Mouse (Mus musculus) embryonic fibroblast, embryonic 13.5 days (primary cell): ENCODE results near the gene Fam160b1.

Experiments used
- CTCF ChIP-seq: IDR thresholded peaks from 2 replicates; pipeline ENCODE4 v1.5.1; 2011; ENCODE audit warnings: mild to moderate bottlenecking, control low read depth, low read length, moderate library complexity, borderline replicate concordance; ENCODE audit not compliant: insufficient read depth
- POLR2A ChIP-seq: IDR thresholded peaks from 2 replicates; pipeline ENCODE4 v1.6.1; 2011; ENCODE audit warnings: low read depth, mild to moderate bottlenecking, control low read depth, low read length, moderate library complexity

DNA sequence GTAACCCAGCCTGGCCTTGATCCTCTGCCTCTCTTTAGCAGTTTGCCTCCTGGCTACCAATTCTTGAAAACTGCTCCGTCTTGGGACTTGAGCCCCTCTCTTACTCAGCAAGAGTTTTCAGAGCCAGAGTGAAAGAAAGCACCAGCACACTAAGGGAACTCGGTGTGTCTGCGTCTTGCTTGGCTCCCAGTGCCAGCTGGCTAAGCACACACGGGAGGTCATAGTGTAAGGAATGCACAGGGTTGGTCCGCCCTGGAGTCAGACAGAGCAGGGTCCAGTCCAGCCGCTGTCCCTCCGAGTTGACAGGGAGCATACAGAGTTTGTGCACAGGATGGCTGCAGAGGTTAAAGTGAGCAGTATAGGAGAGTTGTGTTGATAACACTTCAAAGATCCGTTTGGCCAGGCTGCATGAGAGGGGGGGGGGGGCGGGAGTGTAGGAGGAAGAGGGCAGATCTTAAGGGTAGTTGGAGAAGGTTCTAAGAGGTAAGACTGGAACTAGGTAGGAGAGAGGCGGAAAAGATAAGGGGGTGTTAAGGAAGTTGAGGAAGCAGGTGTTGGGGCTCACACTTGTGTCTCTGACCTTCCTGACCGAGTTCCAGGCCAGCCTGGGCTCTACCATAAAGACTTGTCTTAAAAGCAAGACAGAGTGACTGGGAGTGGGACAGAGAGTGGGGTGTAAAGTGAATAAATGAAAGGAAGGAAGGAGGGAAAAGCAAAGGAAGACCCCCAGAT is 4.6 kb downstream of the Fam160b1 start:
- no peak for TF ChIP-seq CTCF
- TF ChIP-seq POLR2A, result no peak
